Mouse (Mus musculus) kidney, adult 2 months (tissue): ENCODE results near the gene Rpp30.

Experiments
- CTCF ChIP-seq: fragments of 200-500 bp; conservative IDR thresholded peaks from 2 replicates; pipeline ENCODE4 v1.5.1; 2011; ENCODE audit warnings: low read depth, mild to moderate bottlenecking, control low read depth, low read length, moderate library complexity, mixed read lengths; ENCODE audit not compliant: insufficient read depth, insufficient read length
- POLR2A ChIP-seq: fragments of 200-500 bp; IDR thresholded peaks from one replicate; pipeline ENCODE4 v1.6.1; 2011; ENCODE audit warnings: low read depth, low read length, control low read depth

- no peak for TF ChIP-seq CTCF
- TF ChIP-seq POLR2A = no peak
Measured at GRCm38 (mm10) chr19:36150241-36151007, 66.9 kb downstream of the Rpp30 start.
